Mouse (Mus musculus): Measurements from ENCODE around the gene Nop16. TPM values are rescaled to one million over a fixed set of nuclear protein-coding genes. Genes with fewer than 3 reads are reported as not detected.
A peak's percentile ranks its signal among the peaks of the same experiment; 100 is the strongest.
"Not testable (repeated sequence)": the region's sequence is repeated elsewhere in the genome, so short reads cannot be mapped to it uniquely, and the experiment has no call there.

Gene Nop16
- polyA plus RNA-seq, 1 experiment from 2014 or later, result 61.6 TPM

DNA sequence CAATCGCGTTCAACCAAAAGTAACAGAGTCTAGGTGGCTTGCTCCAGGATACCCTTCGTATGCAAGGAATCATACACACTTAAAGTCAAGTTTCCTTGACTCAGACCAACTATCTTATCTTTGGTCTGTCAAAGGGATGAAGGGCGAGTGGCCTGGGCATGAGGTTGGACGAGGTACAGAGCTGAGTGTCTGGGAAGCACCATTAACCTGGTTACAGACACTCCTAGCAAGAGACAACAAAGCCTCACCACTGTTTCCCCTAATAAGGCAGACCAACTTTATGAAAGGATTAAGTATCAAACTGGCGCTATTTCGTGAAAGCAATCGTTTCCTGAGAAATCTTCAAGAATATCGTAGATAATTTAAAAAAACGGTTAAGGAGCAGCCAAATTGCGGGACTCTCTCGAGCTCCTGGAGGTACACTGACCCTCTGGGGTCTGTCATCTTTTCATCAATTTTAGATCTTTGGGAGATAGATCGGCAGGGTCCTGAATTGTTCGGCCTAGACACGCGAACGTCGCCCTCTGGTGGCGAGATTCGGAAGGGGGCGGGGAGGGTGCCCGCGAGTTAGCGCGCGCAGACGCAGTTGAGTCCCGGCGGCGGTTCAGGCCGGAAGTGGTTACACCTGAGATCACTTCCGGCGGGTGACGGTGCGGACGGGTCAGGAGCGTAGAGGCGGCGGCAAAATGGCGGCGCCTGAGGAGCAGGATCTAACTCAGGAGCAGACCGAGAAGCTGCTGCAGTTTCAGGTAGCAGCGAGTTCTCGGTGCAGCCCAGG is 31.5 kb upstream of the Nop16 start, which contains the start of gene Faf2:
Faf2 (plus strand) TSS at position 630 of the 778 bp plus-strand sequence.
- peak; percentile 99 for TF ChIP-seq CTCF (IDR thresholded peaks at IDR 0.05; ENCODE audit: low read depth)
- 11% methylated on average over 44 of the region's 44 CpGs for whole genome bisulfite sequencing
- Histone ChIP-seq H3K36me3 (ENCODE audit: insufficient read depth, low read length) (no peaks in the 10 kb centered on the region), H3K4me2 (ENCODE audit: low read length) (peak within 1 kb of the TSS; percentile 85), H3K9me3 (replicated peaks; ENCODE audit: low read length) (no peaks in the 10 kb centered on the region), H3K4me1 (replicated peaks; ENCODE audit: insufficient read depth, low read length) (0 out of 2 replicates have a peak, but pooled peaks cover 7% of the 10 kb centered on the region), H3K4me3 (replicated peaks; ENCODE audit: low read depth, low read length) (peak within 1 kb of the TSS; percentile 99), H3K9ac (ENCODE audit: low read depth, low read length) (peak within 1 kb of the TSS; percentile 90), H3K27me3 (ENCODE audit: insufficient read depth, low read length) (no peaks in the 10 kb centered on the region), H3K27ac (peak within 1 kb of the TSS; percentile 81)
- DNase-seq (ENCODE audit: low spot score) (peak; percentile 97), ATAC-seq (replicated peaks; ENCODE audit: low FRiP score, low read depth) (peak; percentile 98)

DNA sequence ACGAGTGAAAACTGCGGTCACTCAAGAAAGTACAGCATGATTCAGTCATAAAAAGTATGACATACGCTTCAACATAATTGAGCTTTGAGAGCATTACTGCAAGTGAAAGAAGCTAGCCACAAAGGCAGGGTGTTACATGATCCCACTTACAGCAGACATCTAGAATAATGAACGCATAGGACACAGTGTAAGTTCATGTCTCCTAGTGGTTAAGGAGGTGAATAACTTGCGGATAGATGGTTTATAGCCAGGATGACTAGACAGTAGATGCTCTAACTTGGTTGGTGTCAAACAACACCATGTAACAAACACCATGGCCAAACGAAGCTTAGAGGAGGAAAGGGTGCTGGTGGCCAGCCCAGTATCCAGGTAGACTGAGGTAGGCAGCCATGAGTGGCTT is 27.1 kb upstream of the Nop16 start:
- H3K27me3 ChIP-seq (ENCODE audit: insufficient read depth, low read length), result no peaks in the 10 kb centered on the region
- no peaks in the 10 kb centered on the region for H3K9me3 ChIP-seq (replicated peaks; ENCODE audit: low read length)
- peak; percentile 32; the same call in 1 of the 2 replicates for TF ChIP-seq CTCF (IDR thresholded peaks at IDR 0.05; ENCODE audit: low read depth)
- DNase-seq (ENCODE audit: low spot score), result no peak
- 55% methylated on average over 6 of the region's 6 CpGs for WGBS
- ATAC-seq (replicated peaks; ENCODE audit: low FRiP score, low read depth), result no peak
- H3K4me3 ChIP-seq (replicated peaks; ENCODE audit: low read depth, low read length), result no peak overlapping the region
- no peak overlapping the region for H3K9ac ChIP-seq (ENCODE audit: low read depth, low read length)
- no peaks in the 10 kb centered on the region for H3K4me1 ChIP-seq (replicated peaks; ENCODE audit: insufficient read depth, low read length)
- no peaks in the 10 kb centered on the region for H3K36me3 ChIP-seq (ENCODE audit: insufficient read depth, low read length)
- H3K27ac ChIP-seq, result no peak overlapping the region
- H3K4me2 ChIP-seq (ENCODE audit: low read length), result no peak overlapping the region

DNA sequence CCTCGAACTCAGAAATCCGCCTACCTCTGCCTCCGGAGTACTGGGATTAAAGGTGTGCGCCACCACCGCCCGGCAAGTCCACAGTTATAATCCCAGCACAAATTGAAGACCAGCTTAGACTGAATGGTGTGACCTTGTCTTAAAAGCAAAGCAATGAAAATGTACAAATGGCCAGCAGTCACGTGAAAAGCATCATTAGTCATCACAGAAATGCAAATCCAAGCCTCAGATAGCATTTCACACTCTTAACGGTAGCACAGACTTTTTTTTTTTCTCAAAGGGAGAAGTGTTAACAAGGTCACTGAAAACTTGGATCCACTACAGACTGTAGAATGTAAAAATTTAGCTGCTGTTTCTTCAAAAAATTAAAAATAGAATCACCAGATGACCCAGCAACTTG is 26.4 kb upstream of the Nop16 start:
- TF ChIP-seq CTCF (IDR thresholded peaks at IDR 0.05; ENCODE audit: low read depth), result no peak
- Histone ChIP-seq H3K27ac (no peak overlapping the region), H3K9ac (ENCODE audit: low read depth, low read length) (no peak overlapping the region), H3K4me2 (ENCODE audit: low read length) (no peak overlapping the region), H3K9me3 (replicated peaks; ENCODE audit: low read length) (no peaks in the 10 kb centered on the region), H3K27me3 (ENCODE audit: insufficient read depth, low read length) (no peaks in the 10 kb centered on the region), H3K4me3 (replicated peaks; ENCODE audit: low read depth, low read length) (no peak overlapping the region), H3K36me3 (ENCODE audit: insufficient read depth, low read length) (no peaks in the 10 kb centered on the region), H3K4me1 (replicated peaks; ENCODE audit: insufficient read depth, low read length) (no peaks in the 10 kb centered on the region)
- 79% methylated on average over 8 of the region's 8 CpGs for WGBS
- DNase-seq (ENCODE audit: low spot score) (no peak), ATAC-seq (replicated peaks; ENCODE audit: low FRiP score, low read depth) (no peak)

DNA sequence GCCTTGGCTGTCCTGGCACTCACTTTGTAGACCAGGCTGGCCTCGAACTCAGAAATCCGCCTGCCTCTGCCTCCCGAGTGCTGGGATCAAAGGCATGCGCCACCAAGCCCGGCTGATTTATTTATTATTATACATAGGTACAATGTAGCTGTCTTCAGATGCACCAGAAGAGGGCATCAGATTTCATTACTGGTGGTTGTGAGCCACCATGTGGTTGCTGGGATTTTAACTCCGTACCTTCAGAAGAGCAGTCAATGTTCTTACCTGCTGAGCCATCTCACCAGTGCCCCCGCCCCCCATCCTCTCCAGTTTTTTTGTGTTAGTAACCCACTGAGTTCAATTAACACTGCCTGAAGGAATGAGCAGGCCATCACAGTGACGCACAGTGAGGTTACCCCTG is 23.3 kb upstream of the Nop16 start:
- DNase-seq (ENCODE audit: low spot score); H3K36me3 ChIP-seq (ENCODE audit: insufficient read depth, low read length); H3K4me2 ChIP-seq (ENCODE audit: low read length); ATAC-seq (replicated peaks; ENCODE audit: low FRiP score, low read depth); H3K27ac ChIP-seq; H3K4me3 ChIP-seq (replicated peaks; ENCODE audit: low read depth, low read length); H3K9me3 ChIP-seq (replicated peaks; ENCODE audit: low read length); H3K9ac ChIP-seq (ENCODE audit: low read depth, low read length); H3K27me3 ChIP-seq (ENCODE audit: insufficient read depth, low read length); H3K4me1 ChIP-seq (replicated peaks; ENCODE audit: insufficient read depth, low read length): not testable (repeated sequence)
- TF ChIP-seq CTCF (IDR thresholded peaks at IDR 0.05; ENCODE audit: low read depth), result peak; percentile 41
- 86% methylated on average over 8 of the region's 8 CpGs for WGBS

DNA sequence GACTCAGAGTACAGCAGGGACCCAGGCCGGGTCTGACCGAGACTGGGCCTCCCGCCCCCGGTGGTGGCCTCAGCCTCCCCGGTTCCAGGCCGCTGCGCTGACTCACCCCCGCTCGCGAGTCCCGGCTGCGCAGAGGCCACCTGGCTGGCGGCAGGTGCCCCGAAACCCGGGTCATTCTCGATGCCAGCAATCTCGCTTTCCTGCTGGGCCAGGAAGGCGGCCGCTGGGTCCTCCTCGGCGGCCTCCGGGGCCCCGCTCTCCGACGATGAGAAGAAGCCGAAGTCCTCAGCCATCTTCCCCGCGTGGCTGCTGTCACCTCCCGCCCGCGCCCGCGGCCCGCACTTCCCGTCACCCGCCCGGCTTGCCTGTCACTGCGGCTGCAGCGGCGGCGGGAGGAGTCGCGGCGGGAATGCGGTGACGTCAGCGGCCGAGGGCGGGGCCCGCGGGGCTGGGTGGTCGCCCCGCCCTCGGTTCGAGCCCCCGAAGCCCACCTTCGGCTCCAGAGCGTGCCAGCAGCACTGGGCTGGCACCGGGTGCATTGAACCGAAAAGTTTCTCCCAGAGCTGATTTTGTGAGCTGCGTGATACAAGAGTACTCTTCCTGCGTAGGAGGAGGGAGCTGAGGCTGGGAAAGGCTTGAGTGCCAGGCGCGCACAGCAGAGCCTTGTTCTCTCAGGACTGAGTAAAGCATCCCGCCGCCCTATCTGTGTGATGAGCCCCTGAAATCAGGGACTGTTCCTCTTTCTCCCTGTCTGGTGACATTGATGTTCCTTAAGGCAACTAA is 21.3 kb upstream of the Nop16 start, which contains the start of gene Cltb:
Cltb (minus strand) TSS at position 373 of the 783 bp plus-strand sequence.
- Histone ChIP-seq H3K4me1 (replicated peaks; ENCODE audit: insufficient read depth, low read length) (peaks cover 6% of the 10 kb centered on the region; the same call in 1 of the 2 replicates), H3K27me3 (ENCODE audit: insufficient read depth, low read length) (no peaks in the 10 kb centered on the region), H3K4me2 (ENCODE audit: low read length) (peak within 1 kb of the TSS; percentile 95), H3K27ac (peak within 1 kb of the TSS; percentile 76), H3K36me3 (ENCODE audit: insufficient read depth, low read length) (no peaks in the 10 kb centered on the region), H3K4me3 (replicated peaks; ENCODE audit: low read depth, low read length) (peak within 1 kb of the TSS; percentile 77), H3K9me3 (replicated peaks; ENCODE audit: low read length) (no peaks in the 10 kb centered on the region), H3K9ac (ENCODE audit: low read depth, low read length) (peak within 1 kb of the TSS; percentile 87)
- DNase-seq (ENCODE audit: low spot score), result peak; percentile 84
- TF ChIP-seq CTCF (IDR thresholded peaks at IDR 0.05; ENCODE audit: low read depth), result no peak
- ATAC-seq (replicated peaks; ENCODE audit: low FRiP score, low read depth), result peak; percentile 75
- 1% methylated on average over 57 of the region's 66 CpGs for WGBS

DNA sequence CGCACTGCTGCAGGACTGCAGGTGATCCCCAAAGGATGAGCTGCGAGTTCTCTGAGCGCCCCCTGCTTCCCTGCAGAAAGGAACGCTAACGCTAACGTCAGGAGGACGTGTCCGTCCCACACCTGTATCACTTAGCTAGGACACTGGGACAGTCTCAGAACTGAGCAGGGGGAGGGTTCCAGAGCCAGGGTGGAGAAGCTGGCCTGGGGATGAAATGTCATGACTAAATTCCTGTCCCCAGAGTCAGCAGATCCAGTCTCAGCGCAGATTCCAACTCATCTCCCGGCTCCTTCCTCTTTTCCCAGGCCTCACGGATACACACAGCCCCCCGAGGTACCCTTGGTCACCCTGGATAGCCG is 20.7 kb upstream of the Nop16 start:
- peaks cover 6% of the 10 kb centered on the region; the same call in 1 of the 2 replicates for H3K4me1 ChIP-seq (replicated peaks; ENCODE audit: insufficient read depth, low read length)
- H3K9me3 ChIP-seq (replicated peaks; ENCODE audit: low read length), result no peaks in the 10 kb centered on the region
- no peaks in the 10 kb centered on the region for H3K36me3 ChIP-seq (ENCODE audit: insufficient read depth, low read length)
- peak; percentile 34 for DNase-seq (ENCODE audit: low spot score)
- H3K27me3 ChIP-seq (ENCODE audit: insufficient read depth, low read length), result no peaks in the 10 kb centered on the region
- peak overlapping the region; percentile 76 for H3K27ac ChIP-seq
- TF ChIP-seq CTCF (IDR thresholded peaks at IDR 0.05; ENCODE audit: low read depth), result no peak
- 9% methylated on average over 13 of the region's 13 CpGs for WGBS
- ATAC-seq (replicated peaks; ENCODE audit: low FRiP score, low read depth), result peak; percentile 9; the same call in 1 of the 2 replicates
- peak overlapping the region; percentile 87 for H3K9ac ChIP-seq (ENCODE audit: low read depth, low read length)
- H3K4me3 ChIP-seq (replicated peaks; ENCODE audit: low read depth, low read length), result peak overlapping the region; percentile 77
- peak overlapping the region; percentile 95 for H3K4me2 ChIP-seq (ENCODE audit: low read length)

Data from kidney, postnatal 0 days (tissue).